Mouse (Mus musculus): ENCODE data around the gene Man1a. TPM values are rescaled to one million over a fixed set of nuclear protein-coding genes. Genes with fewer than 3 reads are reported as not detected.
A peak's percentile ranks its signal among the peaks of the same experiment; 100 is the strongest.

Man1a gene
- 10 to 100 TPM; 21.4 to 22.1 TPM for total RNA-seq (2021)

DNA sequence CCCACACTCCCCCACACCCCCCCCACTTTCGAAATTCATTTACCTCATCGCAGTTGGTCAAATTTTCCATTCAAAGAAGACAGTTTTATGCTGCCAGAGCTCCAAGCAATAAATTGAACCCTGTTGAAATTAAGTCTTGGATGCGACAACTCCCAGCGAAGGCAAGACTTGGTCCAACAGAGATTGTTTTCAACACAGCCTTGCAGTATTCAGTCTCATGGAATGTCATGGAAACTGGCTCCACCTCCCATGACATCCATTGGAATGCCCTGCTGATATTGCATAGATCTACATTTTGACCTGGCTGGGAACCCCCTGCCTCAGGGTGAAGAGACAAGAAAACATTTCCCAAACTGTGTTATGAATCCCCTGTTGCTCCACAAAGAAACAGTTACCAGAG, at the start of gene Man1a:
Gene Man1a (minus strand): TSS at position 190 of the 400 bp plus-strand sequence.
- DNase-seq = no peak

DNA sequence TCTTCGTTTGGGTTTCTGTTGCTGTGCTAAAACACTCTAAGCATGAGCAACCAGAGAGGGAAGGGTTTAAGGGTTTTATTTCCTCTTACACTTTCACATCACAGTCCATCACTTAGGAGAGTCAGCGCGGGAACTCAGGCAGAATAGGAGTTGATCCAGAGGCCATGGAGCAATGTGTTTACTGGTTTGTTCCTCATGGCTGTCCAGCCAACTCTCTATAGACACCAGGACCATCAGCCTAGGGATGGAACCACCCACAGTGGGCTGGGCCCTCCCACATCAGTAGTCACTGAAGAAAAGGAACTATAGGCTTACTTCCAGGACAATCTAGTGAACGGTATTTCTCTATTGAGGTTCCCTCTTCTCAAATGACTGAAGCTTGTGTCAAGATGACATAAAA, 45.4 kb upstream of the Man1a start:
- no peak for DNase-seq

DNA sequence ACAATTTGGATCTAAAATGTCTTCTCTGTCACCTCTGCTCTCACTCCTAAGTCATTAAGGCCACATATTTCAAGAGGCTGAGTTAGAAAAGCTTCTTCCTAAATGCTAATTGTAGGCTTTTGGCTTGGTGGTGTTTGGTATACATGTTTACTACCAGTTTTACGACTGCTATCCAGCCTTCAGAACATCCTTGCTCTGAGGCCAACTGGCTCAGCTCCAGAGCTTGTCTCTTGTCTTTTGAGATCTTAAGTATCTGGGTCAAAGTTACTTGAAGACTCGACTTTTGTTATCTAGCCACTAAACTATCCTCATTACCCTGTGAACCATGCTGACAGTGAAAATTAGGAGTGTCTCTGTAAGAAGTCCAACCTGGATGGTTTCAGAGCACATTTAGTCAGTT, 44.0 kb upstream of the Man1a start:
- DNase-seq = no peak

DNA sequence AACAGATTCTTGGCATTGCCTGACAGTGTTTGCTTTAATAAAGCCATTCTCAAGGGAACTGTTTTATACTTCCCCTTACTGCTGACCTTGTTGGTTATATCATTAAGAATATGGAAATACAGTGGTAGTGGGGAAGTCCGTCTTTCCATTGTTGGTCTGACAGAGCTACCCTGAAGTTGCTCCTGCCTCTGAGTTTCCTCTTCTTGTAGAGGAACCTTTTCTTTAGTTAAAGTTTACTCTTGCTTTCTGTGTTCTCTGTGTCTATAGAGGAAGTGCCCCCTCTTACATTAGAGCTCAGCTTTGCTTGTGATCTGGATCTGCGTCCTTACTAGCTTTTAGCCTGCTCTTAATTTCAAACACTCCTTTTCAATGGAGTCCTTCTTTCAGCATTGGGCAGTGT, 42.9 kb upstream of the Man1a start:
- no peak for DNase-seq

DNA sequence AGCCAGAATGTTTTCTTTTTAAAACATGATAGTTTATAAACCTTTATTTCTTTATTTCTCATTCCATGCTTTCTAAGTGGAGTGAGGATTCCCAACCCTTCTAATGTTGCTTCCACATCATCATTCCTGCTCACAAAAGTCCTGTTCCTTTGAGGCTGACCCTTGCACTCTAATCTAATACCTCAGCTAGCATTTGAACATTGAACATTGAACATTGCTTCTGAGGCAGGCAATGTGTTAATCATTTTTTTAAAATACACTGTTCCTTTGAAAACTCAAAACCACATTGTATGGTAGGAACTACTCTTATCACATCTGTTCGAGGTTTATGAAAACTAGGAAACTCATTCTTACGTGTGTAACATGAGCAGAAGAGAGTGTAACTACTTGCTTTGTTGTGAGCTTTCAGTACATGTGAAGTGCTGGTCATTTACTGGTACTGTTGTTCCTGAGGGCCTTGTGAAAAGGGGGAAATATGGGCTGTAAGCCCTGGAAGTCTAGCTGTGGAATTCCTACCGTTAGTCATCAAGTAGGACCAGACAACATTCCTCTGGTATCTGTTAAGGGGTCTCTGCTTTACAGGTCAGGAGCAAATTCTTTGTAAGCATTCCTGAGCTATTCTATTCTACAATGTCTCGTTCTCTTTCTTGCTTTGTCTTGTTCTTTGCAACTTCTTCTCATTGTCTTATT, 42.0 kb upstream of the Man1a start:
- no peak for DNase-seq

DNA sequence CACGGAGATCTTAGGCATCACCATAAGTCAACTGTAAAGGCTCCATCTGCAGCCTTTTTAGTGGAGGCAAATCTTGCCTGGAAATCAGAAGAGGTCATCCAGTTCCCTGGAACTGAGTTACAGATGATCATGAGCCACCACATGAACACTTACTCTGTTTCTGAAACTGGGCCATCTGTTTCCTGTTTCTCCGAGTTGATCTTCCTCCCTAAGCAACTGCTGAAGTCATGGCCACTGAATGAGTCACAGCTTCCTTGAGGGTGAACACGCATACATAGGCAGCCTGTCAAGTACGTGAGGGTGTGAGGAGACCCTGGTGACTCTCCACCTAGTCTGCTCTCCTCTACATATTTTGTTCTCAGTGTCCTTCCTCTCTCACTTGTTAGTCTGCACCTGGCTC, 41.4 kb upstream of the Man1a start:
- DNase-seq = peak; percentile 46

DNA sequence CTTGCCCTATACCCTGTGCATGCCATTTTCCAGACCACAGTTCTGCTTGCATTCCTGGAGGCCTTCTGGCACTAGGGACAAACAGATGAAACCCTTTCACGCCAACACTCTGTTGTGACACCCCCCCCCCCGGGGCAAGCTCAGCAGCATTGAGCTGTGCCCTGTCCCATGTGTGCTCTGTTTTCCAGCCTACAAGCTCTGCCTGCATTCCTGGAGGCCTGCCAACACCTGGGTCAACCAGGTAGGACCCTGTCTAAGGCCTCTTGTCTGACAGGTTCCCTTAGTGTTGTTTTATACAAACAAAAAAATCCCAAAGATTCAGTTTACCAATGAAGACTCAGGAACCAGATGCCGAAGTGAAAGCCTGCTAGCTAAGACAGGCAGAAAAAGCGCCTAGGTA, 27.3 kb upstream of the Man1a start:
- no peak for DNase-seq

DNA sequence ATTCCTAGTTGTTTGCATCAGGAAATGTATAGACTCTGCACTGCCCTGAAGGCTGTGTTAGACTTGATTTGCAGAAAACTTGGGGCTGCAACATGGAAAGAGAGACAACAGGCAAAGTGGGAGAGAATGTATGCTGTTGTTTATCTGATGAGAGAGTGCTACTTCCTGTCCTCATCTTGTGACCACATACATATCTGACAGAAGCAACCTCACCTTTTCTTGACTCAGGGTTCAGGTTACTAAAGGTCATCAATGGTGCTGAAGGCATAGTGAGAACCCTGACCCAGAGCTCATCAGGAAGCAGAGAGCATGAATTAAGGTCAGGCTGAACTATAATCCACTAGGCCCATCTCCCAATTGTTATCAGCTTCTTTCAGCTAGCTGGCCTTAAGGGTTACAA, 15.7 kb upstream of the Man1a start:
- DNase-seq = no peak

DNA sequence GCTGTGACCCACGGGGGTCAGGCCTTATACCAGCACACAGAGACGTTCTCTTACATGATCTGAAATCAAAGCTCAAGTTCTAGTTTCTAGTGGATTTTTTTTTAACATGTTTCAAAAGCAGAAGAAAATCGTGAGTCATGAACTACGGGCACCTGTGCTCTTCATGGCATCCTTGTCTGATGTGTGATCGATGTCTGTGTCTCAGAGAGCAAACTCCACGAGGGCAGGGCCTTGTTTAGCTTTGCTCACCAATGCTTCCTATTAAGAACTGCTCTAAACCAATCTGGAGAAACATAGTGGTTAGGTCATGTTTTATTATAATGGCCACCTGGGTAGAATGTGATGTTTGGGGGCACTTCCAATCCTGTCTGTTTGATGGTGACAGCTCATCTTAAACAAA, 13.5 kb upstream of the Man1a start:
- no peak for DNase-seq

DNA sequence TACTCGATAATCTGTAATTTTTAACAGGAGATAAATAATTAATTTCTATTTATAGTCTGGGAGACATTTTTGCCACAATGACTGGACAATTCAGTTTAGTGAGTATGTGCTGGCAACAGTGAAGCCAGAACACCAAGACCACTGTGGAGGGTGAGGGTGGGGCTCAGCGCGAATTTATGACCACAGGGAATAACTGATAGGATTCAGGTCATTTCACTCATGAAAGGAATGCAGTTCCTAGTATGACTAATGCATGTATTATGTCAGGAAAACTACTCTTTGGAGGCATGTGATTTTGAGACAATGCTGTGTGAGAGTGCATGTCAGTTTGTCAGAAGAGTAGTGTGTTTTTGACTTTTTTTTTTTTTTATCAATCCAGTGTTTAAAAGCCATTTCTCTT, 10.9 kb upstream of the Man1a start:
- no peak for DNase-seq

DNA sequence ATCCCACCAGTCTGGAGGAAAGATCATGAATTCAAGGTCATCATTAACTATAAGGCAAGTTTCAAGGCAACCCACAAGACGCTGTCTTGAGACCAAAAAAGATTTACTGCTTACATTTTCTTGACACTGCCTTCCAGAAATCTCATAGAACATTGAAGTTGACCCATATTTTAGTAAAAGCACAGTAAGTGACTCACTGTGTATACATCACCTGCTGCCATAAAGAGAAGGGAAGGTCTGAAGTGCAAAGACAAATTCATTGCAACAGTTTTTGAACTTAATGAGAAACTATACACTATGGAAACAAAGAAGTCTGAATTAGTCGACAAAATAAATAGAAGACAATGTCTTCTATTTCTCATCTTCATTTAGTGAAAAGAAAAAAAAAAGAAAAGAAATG, 8.7 kb upstream of the Man1a start:
- no peak for DNase-seq

DNA sequence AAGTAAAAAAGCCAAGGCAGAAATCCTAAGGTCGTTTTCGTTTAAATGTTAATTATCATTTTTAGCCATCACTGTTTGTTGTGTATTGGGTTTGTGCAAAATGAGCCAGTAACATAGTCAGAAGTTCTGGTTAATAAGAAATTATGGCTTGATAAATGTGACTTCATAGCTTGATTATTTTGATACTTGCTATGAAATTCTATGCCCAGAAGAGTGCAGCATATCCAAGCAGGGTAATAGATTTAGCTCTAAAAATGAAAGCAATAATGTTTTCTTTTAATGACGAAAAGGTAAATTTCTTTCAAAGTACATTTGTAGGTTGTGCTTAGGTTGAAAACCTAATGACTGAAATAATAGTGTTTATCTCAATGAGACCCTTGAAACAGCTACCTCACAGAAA, 596 bp upstream of the Man1a start:
- no peak for DNase-seq

DNA sequence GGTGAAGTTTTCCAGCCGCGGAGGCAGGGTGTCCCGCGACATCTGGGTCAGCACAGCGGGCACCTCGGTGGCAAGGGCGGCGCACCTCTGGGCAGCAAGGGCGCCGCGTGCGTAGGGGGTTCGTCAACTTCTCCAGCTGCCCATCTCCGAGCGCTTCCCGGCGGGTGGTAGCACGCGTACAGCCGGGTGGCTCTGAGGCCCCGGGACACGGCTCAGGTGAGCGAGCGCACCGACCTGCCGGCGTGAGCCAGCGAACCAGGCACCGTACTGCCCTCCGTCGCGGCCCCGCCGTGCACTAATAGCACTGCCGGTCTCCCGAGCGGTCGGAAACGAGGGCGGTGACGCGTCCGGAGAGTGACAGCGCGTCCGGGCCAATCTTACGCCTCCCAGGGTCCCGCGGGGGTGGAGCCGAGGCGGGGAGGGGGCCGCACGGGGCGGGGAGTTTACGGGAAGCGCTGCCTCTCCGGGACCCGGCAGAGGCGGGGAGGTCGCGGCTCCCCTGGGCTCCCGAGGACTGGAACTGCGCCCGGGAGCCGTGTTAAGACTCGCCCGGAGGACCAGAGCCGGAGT, 883 bp downstream of the Man1a start:
- peak; percentile 97 for DNase-seq

DNA sequence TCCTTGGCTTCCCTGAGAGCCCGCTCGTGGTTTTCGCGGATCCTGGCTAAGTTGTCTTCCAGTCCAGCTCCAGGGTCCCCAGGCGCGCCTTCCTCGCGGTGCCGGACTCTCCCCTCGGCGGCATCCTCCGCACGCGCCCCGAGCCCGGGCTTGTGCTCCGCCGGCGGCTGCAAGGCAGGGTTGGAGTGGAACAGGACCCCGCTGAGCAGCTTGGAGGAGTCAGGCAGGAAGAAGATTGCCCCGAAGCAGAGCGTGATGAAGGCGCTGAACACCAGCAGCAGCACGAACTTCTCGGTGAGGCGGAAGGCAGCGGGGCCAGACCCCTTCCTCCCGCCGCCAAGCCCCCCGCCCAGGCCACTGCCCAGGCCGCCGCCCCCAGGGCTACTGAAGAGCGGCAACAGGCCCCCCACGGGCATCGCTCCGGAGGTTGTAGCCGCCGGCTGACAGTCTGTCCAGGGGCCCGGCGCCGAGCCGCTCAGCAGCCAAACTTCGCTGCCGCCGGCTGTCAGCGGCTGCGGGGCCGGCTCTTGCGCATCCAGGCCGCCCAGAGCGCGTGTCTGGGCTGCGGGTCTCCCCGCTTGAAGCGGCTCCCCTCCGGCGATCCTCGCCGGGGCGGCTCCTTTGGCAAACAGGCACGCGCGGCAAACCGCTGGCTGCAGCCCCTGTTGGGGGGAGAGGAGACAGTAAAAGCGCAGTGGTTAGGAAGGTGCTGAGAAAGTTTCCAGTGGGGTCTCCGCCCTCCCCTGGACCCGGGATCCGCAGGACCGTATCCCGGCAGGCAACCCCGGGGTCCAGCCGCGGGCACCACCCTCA, 1.6 kb downstream of the Man1a start:
- peak; percentile 51 for DNase-seq

DNA sequence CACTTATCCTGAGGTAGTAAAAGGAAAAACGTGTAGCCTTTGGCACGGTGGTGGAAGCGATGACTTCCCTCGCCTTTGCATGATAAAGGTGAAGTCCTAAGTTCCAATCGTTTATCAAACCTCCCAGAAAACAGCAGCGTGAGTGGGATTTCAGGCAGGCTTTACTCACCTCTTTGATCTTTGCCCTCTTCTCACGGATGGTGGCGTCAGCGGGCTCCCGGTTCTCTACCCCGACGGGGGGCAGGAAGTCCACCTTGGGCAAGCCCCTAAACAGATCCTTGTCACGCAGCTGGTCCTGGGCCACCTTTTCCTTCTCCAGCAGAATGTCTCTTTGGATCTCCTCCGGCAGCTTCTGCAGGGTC, 2.2 kb downstream of the Man1a start:
- no peak for DNase-seq

DNA sequence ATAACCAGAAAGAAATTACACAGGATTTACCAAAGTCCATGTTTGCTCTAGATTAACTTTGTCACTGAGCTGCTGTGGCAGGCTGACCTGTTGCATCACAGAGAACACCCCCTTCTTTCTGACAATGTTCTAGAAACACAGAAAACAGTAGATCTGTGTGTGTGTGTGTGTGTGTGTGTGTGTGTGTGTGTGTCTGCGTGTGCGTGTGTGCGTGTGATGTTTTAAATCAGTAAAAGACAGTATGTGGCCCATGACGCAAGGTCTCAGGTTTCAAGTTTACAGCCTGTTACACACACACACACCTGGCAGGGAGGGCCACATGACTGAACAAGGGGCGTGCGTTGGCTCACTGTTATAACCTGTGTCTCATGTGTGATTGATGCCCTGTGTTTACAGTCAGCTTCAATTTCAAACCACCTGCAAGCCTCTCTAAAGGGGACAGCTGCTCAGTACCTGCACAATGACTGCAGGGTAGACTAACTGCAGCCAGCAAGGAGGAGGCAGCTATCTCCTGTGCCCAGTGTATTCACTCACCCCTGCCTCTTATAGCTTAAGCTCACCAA, 2.7 kb downstream of the Man1a start:
- DNase-seq = no peak

DNA sequence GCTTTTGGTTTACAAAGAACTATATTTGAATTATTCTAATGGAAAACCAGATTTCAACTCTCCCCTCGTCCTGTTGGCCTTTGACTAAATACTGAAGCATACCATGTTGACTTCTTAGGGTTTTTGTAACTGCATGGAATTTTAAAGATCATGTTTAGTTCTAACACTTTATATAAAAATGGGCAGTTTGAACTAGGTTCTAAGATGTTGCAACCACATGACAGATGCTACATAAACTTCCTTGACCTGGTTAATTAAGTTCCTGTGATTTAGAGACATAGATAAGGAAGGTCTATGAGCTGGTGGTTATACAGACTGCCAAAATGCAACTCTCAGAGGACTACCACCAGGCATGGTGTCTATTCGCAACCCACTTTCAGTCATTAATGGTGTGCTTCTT, 4.1 kb downstream of the Man1a start:
- DNase-seq = no peak

DNA sequence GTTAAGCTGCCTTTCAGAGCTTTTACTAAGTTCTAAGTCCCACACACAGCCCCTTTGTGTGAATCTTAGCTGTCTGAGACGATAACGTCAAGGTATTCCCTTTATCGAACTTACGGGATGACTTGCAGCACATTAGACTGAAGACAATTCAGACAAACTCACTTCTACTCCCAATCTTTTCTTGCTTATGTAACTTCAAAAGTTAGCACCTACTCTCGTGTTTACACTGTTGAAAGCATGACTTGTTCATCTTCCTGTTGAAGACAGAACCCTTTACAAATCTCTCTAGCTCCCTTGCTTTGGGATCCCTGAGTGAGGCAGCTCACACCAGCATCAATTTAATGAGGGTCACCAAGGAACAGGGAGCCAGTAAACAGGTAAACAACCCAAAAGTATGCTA, 5.9 kb downstream of the Man1a start:
- no peak for DNase-seq

DNA sequence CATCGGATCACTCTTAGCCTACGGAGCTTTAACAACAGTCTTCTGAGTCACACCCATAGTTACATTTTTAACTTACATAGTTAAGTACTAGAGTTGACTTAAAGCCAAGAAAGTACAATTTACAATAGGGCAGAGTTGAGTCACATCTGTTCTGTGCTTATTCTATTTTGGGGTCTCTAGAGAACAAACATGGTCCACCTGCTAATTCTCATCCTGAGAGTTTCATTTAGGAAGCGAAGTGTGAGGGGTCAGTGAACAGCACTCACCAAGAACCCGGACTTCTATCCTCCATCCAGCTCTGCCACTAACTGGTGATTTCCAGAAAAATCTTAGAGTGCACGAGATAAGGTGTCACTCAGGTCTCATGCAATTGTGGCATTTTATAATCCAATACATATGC, 7.0 kb downstream of the Man1a start:
- DNase-seq = no peak

DNA sequence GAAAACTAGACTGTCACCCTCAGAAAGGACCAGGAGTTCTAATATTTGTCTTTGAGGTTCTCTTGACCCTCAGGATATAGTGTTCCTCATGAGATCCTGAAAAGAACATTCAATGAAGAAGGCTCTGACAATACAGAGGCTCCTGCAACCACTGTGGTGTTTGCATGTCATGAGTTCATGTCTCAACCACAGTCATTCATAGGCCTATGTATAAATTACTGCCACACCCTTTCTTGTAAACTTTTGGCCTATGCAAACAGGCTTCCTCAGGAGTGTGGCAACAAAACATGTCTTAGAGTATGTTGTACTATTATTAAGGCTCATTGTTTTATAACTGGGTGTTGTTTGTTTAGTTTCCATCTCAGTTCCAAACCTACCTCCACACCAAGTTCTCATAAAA, 9.7 kb downstream of the Man1a start:
- DNase-seq = no peak

DNA sequence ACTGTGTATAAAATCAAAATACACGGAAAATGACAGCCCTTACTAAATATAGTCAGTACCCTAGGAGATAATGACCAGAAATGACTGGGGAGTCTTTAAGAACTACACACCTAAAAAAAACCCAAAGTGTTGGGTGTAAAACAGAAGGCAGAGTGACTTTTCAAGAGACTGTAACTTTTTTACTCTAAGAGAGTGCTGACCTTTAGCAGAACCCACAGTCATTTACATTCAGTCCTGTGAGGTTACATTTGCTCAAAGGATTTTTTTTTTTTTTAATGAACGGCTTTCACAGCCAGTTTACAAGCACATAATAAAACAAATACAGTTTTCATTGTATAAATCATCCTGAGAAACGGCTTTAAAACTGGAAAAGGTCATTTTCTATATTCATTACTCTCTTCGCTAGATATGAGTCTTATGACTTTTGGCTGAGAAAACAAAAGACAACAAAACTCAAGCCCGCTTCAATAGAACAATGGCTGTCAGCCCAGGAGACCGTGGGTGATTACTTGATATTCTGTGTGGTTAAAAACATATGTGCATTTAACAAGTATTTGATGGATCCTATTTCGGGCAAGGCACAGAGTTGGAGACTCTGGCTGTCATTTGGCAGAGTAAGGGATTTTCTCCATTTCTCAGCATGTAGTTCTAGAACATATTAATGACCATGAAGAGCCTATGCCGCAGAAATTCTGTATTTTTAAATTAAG, 12.7 kb downstream of the Man1a start:
- no peak for DNase-seq

DNA sequence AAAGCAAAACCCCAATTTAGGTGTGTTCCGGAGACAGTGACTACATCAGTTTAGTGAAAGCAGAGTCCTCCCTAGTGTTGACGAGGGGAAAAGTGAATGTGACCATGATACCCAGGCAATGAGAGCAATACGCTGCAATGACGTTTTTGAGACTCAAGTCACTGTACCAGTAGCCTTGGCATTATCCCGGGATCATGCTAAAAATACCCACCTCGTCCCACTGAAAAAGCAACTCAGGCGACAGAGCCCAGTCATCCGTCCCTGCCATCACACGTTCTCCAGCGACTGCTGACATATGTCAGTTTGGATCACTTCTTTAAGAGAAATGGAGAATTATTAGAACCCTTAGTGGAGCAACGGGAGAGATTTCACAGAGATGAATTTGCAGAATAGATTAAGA, 13.6 kb downstream of the Man1a start:
- no peak for DNase-seq

DNA sequence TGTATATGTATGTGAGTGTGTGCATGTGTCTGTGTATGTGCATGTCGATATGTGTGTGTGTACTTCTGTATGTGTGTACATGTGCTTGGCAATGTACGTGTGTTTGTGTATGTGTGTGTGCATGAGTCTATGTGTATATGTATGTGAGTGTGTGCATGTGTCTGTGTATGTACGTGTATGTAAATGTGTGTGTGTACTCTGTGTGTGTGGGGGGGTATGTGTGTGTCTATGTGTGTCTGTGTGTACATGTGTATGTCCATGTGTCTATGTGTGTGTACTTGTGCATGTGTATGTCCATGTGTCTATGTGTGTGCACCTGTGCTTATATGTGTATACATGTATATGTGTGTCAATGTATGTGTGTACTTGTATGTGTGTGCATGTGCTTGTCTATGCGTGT, 15.2 kb downstream of the Man1a start:
- DNase-seq = no peak
